Mouse (Mus musculus) urinary bladder, postnatal 14 days (tissue): ENCODE results near the gene Map3k5.

ENCODE experiments used
- DNase-seq: peaks from one replicate; pipeline ENCODE4 v3.0.0; 2021; ENCODE audit warnings: low spot score

The Map3k5 gene

DNA sequence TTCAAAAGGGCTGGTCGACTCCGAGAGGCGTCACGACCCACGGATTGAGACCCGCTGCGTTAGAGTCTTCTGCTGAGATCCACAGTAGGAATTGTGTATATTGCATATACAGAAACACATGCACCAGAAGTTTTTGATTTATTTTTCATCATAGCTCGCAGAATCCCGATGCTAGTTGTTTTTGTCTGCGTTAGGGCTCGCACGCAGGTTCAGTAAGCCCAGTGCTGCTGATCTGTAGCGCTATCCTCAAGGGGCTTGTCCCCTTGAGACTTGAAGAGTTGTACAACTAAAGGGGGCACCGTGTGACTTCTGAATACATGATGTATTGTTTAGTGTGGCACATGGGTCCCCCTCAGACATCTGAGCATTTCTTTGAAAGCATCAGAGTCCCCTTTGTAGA, 172.8 kb downstream of the Map3k5 start:
- no peak for DNase-seq

DNA sequence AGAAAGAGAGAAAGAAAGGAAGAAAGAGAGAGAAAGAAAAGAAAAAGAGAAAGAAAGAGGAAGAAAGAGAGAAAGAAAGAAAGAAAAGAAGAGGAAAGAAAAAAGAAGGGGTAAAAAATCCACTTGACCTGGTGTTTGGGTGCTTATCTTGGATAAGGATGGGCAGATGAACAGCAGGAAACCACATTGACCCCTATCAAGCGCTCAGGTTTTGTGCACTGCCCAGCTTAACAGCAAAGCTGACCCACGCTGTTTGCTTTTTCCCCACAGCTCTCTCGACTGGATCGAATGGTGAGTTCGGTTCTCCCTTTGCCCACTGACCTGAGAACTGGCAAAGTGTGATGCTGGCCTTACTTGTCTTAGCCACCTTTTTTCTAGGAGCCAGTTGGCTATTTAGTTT, 177.2 kb downstream of the Map3k5 start:
- DNase-seq: no peak

DNA sequence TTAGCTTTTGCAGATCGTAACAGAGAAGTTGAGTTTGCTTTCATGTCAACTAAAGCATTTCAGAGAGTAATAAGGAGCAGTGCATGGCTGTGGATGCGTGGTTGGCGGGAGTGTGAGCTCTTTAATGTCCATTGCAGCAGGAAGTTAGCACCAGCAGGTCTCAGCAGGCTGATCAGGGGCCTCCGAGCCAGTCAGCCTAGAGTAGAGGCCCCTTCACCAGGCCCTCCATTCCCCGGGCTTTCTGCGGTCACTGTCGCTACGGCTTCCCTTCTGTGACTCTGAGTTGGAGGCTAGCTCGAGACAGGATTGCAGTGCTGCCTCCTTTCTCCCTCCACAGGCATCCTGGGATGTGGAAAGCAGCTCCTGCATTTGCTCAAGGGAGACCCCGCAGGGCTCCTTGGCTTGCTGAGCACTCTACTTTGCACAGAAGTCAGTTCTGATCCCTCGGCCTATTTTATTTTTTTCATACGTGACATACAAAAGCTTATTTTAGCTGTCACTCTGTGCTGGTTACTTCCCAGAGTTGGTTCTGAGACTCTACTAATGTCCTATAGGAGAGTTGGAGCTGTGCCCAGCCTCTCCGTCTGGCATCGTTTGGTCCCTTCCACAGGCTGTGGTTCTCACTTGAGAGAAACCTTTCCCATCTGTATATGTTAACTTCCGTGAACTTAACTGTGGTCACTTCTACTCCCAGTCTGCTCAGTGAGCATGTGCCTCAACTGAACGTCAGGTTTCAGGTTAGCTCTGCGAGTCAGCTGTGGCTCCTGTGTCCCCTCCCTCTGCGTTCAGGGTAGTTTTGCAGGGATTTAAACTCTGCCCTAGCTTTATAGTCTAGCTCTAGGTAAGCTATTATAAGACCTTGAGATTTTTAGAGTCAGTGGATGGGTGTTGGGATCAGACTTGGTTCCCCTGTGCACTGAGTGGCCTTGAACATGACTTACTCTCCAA, 178.0 kb downstream of the Map3k5 start:
- DNase-seq: no peak

DNA sequence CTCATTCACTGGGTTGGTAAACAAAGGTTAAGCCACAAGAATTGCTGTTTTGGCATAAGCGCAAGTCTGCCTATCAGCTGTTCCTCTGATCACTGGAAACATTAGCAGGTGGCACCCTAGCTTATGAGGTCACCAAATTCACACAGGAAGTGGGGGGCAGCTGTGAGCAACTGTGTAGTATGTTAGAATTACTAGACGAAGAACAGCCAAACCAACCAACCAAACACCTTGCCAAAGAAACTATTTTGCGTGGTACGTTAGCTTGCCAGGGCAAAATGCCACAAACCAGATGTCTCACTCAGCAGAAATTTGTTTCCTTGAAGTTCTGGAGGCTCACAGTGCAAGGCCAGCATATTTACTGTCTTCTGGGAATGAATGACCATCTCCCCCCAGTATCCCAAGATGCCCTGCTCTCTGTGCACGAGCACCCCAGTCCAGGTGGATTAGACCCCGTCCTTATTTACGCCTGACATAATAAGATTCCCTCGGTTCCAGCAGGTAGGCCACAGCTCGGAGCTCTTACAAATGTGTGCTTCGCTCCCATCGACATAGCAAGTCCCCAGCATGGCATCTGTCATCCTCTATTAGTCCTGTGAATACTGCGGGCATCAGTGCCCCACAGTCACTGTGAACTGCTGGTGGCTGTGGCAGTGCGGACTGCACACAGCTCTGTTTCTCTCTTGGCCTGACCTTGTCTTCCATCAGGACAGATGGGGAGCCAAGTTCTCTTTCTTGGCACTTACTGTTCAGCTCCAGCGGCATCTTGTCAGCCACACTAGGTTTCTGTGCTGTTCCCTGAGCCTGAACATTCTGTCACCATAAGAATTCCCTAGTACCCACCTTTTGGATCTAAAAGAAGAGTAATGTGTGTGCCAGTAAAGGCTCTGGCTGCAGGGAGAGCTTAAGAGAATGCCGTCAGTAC, 185.5 kb downstream of the Map3k5 start:
- DNase-seq: no peak

DNA sequence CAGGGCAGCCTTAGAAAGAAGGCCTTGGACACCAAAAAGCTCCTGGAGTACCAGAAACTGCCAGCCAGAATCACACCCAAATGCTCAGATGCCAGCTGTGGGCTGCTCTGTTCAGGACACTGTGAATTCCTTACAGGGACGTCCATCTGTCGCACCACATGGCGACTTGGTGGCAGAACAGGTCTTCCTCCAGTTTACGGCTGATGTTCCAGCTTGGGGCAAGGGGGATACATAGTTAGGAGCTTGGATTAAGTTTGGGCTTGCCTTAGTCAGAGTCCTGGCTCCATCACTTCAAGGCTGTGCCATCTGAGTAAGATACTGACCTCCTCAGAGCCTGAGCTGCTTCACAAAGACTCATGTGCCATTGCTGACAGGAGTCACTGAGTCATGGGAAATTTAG, 187.7 kb downstream of the Map3k5 start:
- no peak for DNase-seq

DNA sequence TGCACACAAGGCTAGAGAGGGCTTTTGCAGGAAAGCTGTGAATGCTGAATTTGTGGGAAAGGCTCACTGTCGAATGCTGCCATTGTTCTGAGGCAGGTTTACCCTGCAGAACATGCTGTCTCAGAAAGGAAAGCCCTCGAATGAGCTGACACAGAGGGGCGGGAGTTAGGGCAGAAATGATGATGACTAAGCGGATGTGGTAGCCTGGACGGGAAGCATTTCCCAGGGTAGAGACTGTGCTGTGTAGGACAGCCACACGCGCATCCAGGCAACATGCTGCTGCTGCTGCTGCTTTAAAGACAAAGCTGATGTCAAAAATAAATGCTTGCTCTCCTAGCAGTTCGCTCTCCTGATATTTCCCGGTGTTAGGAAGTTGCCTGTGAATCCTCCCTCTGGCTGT, 189.1 kb downstream of the Map3k5 start:
- DNase-seq: peak; percentile 28

DNA sequence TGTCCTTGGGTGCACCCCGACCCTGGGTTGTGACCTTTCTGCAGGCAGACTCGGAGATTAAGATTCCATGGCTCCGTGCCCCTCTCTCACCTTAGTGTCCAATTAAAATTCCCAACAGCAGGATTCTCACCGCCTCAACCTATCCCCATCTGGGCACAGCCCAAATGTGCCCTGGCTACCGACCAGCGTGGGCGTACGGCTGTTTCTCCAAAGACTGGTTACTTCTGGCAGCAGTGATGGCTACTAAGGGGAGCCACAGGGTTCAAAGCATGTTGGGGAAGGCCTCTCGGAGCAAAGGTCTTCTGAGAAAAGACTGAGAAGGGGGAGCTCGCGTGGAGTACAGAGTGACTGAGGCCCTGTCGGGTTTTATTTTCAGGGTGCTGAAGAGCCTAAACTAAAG, 190.3 kb downstream of the Map3k5 start:
- no peak for DNase-seq

DNA sequence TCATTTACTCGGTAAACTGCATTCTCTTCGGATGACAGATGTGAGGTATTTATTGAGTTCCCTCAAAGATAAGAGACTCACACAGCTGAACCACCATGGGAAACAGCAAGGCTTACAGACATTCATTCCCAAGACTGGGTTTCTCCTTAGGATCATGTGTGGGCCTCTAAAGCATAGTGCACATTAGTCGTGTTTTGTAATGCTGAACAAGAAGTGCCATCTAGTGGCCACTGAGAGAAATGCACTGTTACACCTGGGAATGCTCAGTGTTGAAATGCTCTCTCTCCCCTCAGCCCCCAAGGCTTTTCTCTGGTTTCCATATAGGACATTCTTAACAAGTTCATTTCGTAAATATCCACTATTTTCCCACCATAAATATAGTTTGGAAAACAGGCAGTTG, 191.0 kb downstream of the Map3k5 start:
- DNase-seq: peak; percentile 55

DNA sequence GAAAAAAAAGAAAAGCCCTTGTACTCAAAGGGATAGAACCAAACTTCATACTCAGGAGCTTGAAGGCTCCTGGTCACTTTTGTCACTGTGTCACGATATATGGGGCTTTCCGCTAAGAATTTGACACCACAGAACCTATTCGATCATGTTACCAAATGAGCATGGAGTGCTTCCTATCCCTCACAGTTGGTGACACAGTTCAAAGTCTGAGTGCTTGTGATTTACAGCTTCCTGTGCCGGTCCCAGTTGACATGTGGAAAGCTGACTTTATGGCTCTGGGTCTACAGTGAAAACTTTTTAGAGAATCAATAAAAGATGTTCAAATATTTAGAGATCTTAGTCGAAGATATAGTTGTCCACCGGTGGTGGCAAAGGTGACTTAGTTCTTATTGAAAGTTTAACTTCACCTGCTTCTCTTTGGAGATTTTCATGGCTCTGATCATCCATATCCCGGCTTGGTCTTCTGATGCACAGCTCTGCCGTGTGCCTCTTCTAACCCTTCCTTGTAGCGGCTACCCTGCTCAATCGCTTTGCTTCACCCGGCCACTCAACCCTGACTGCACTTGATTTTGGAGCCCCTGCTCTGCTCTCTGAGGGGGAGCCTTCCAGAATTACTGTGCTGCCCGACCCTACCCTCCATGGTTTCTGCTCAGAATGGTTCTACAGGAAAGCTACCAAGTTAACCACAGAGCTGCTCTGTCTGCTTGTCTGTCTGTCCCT, 198.8 kb downstream of the Map3k5 start:
- DNase-seq: no peak

DNA sequence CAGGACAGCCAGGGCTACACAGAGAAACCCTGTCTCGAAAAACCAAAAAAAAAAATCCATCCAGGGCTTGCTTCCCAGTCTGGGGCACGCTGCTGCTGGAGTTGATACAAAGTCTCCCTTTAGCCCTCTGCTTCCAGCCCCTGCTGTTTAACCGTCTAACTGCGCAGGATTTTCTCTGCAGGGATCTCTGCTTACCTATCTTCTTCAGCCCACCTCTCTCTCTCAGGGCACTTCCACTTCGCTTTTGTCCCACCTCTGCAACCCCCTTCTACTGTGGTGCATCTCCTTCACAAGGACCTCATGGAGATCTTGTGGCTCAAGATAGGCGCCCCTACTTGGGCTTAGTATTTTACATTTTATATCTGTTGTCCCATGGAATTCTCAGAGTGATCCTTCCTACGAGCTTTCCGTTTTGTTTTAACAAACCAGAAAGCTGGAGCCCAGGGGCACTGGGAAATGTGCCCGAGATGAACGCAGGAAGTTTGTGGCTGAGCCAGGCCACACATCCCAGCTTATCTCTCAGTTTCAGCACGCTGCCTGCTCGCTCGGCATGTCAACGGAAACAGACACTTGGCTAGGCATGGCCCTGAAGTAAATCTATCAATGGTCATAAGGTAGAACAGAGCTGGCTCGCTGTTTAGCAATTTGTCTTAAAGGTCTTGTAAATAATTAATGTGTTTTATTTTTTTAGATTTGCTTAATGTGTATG, 201.2 kb downstream of the Map3k5 start:
- DNase-seq: no peak

DNA sequence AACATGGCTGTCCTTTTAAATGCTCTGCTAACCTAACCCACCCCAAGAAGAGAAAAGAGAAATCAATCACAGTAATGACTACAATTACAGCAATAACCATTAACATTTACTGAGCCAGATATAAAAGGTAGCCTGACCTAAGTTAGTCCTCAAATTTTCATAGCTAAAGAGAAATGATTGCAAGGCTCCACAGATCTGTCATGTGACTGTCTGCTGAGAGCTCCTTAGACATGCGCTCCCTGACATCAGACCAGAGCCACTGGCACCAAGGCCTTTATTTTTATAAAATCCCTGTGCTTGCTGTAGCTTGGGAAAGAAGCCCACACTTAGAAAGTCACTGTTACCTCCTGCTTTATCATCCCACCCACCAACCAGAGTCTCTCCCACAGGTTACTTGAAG, 202.2 kb downstream of the Map3k5 start:
- no peak for DNase-seq

DNA sequence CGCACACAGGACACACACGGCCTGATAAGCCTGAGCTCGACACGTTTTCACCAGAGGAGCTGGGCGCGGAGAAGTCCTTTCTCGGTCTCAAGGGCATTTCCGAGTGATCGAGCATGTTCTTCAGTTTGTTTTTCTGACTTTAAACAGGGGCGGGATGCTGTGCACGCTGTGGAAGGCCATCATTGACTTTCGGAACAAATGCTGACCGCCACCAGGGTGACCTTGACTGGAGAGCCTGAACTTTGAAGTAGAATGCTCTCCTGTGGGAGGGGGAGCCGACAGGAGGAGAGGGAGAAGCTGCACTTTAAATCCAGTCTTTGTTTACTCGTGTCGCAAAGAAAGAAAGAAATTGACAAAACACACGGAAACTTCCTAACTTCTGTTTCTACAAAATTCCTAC, 207.1 kb downstream of the Map3k5 start:
- DNase-seq: no peak

DNA sequence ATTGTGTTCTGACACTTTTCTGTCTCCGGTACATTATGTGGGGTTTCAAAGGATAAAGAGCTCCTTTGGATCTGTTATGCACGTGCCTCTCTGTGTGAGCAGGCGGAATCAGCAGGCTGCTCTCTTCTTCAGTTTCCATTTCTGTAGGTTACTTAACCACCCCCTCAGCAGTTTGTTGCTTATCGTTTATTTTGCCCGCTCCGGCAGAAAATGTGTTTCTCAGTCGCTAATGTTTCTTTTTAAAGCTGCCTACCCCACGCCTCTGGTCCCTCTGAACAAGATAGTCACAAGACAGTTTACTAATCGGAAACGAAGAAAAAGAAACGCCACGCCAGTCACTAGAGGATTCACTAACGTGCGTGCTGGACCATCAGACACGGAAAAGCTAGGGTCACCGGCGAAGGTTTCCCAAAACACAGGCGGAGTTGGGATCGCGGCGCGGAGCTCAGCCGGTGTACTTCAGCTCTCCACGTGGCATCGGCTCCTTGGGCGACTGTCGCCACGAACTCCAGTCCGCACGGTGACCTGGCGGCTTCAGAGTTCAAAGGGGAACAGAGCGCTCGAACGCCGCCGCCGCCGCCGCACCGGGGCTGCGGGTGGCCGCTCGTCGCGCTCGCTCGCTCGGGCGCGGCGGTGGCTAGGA, 214.0 kb downstream of the Map3k5 start, which contains the start of gene Map7:
TSS of gene Map7 (plus strand) at position 342 of the 643 bp plus-strand sequence.
- no peak for DNase-seq

DNA sequence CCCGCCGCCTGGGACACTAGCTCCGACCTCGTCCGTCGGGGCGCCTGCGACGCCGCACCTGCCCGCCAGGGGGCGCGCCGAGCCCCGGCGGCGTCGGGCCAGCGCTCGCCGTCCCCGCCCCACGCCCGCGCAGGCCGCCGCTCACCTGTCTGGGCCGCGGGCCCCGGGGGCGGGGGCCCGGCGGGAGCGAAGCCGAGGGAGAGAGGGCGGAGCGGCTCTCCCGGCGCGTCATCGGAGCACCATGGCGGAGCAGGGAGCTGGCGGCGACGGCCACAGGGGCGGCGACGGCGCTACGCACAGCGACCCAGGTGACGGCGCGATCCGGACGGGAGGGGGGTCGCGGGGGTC, 214.5 kb downstream of the Map3k5 start:
- peak; percentile 79 for DNase-seq

DNA sequence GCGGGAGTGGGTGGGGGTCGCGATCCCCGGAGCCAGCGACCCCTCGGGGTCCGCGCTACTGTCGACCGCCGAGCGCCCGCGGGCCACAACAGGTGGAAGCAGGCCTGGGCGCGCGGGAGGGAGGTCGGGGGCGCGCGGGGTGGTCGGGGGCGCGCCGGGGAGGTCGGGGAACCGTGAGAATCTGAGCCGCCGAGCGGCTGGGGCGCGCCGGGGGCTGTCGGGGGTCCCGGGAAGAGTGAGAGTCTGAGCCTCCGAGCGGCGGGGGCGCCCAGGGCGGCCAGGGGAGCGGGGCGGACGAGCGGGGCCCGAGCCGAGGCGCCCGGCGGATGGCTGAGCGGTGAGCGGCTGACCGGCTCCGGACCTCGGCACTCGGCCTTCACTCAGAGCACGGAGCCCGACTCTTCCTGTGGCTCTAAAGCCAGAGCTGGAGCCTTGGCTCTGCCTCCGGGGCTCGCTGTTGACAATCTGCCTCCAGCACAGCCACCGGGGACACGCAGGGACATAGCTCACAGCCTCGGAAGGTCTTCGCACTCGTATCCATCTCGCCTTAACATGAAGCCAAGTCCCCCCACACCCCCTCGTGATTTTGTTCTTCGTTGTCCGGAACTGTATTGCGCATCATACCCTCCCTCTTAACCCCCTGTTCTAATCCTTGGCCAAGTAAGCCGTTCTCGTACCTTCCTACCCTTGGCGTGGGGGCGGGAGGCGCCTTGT, 215.0 kb downstream of the Map3k5 start:
- peak; percentile 50 for DNase-seq

DNA sequence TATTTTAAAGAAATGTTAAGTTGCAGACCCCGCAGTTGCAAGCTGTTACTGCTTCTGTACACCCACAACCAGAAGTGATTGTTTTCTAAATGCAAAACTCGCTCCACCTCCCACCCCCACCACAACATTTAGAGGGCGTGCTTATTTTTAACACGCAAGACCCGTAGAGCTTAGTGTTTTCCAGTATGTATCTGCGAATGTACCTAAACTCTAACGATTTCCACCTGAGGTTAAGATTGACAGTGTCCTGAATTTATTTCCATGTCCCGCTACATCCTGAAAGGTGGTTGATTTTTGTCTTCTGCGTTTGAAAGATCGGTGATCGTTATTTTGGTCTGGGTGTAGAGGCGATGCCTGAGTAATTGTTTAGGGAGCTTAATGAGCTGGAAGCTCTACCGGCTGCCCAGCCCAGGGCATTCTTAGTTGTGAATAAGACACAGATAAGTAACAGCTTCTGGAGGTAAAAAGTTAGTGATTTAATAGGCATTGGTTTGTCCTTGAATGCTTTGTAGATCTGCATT, 215.6 kb downstream of the Map3k5 start:
- no peak for DNase-seq

DNA sequence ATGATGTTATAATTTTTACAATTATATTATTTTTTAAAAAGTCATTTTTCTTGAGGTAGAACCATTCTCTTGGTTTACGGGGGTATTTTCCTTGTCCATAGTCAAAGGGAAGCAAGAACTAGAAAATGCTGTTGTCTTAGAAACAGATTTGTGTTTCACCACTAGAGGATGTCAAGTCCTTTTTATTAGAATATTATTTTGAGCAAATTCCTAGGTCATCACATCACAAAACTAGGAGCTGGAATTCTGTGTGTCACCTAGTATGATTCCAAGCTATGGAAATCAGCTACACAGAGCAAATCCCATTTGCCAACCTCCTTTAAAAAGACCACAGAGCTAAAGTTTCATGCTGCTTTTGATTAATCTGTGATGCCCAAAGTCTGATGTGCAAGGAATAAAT, 217.9 kb downstream of the Map3k5 start:
- no peak for DNase-seq

DNA sequence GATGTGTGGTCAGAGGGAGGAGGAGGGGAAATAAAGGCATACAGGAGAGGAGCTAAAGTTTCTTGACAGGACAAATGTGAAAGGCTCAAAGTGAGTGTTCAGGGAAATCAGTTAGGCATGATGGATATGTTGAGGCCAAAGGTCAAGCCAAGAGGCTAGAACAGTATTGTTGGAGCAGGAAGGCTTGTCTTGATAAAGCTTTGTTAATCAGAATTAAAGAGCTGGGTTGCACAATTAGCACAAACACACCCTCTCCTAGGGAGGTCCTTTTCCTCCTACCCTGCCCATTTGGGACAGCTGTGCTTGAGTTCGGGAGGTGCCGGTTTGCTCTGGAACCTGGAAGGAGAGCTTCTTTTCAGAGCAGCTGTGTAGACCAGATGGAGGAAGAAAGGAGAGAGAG, 219.2 kb downstream of the Map3k5 start:
- no peak for DNase-seq

DNA sequence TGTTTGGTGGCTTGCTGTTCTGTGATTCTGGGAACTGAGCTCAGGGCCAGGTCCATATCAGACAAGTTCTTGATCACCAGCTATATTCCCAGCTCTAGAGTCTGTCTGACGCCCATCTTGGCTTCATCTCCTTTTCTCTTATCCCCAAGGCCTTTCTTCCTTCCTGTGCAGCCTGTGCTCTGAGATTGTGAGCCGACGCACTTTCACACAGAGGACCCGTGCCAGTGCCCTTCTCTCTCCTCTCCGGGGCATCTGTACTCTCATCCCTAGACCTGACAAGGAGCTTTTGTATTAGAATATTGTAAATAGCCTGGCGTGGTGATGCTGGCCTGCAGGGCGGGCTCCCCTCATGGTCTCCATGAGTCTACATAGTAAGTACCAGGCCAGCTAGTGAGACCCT, 221.1 kb downstream of the Map3k5 start:
- no peak for DNase-seq

DNA sequence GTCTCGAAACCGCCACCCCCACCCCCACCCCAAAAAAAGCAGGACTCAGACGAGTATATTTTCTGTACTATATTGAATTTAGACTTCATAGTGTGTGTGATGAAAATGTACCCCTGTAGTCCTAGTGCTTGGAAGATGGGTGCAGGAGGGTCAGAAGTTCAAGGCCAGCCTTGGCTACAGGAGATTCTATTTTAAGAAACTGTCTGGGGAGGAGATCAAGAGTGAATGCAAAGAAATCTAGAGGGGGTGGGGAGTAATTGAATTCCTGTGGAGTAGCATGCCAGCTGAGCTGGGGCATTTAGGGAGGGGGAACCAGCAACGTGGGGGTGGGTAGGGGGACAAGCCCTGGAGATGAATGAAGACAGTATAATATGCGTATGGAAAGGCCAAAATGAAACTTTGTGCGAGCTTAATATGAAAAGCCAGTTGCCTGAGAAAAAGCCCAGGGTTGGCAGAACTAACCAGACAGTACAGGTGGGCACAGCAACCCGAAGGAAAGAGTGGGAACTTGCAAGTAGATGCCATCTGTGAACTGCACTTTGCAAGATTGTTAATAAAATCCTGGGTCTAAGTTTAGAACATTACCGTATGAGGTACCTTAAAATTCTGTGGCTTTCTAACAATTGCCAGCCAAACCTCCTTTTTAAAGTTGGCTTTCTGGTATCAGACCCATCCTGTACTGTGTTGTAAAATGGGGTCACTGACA, 222.9 kb downstream of the Map3k5 start:
- no peak for DNase-seq
